Mouse (Mus musculus): ENCODE data around the gene Pou2f3. TPM values are rescaled to one million over a fixed set of nuclear protein-coding genes. Genes with fewer than 3 reads are reported as not detected.

Pou2f3 gene
- polyA plus RNA-seq, 1 experiment, result not detected

- no peak for TF ChIP-seq GATA1 (IDR thresholded peaks at IDR 0.05; ENCODE audit: low read length)
These were observed 116.4 kb downstream of the Pou2f3 start for GRCm38 (mm10) chr9:43093803-43094202.

GRCm38 (mm10) chr9:43085686-43086285 is 124.4 kb downstream of the Pou2f3 start:
- no peak for TF ChIP-seq GATA1 (IDR thresholded peaks at IDR 0.05; ENCODE audit: low read length)

GRCm38 (mm10) chr9:43084496-43085362 is 125.4 kb downstream of the Pou2f3 start:
- no peak for TF ChIP-seq GATA1 (IDR thresholded peaks at IDR 0.05; ENCODE audit: low read length)

GRCm38 (mm10) chr9:43083441-43084055 is 126.6 kb downstream of the Pou2f3 start:
- no peak for TF ChIP-seq GATA1 (IDR thresholded peaks at IDR 0.05; ENCODE audit: low read length)

- TF ChIP-seq GATA1 (IDR thresholded peaks at IDR 0.05; ENCODE audit: low read length), result no peak
These were observed 131.5 kb downstream of the Pou2f3 start for GRCm38 (mm10) chr9:43078711-43079110.

GRCm38 (mm10) chr9:43076163-43076562 is 134.0 kb downstream of the Pou2f3 start:
- no peak for TF ChIP-seq GATA1 (IDR thresholded peaks at IDR 0.05; ENCODE audit: low read length)

- TF ChIP-seq GATA1 (IDR thresholded peaks at IDR 0.05; ENCODE audit: low read length), result no peak
These were observed 135.6 kb downstream of the Pou2f3 start for GRCm38 (mm10) chr9:43074611-43075010.

Other genes starting within 250 kb of the Pou2f3 start
- gene Arhgef12, start 103.1 kb downstream of the Pou2f3 start, polyA plus RNA-seq (2012), result 6.4 and 8.7 TPM in 2 replicates
- 0.53 and 0.72 TPM in 2 replicates for gene Tmem136, start 93.8 kb downstream of the Pou2f3 start, polyA plus RNA-seq (2012)
- 28.9 and 33.5 TPM in 2 replicates for gene Oaf, start 29.5 kb upstream of the Pou2f3 start, polyA plus RNA-seq (2012)
- gene Trim29, start 100.5 kb upstream of the Pou2f3 start, polyA plus RNA-seq (2012), result not detected in 2 replicates